Mouse (Mus musculus): ENCODE measurements around the gene Prdx2. TPM values are rescaled to one million over a fixed set of nuclear protein-coding genes. Genes with fewer than 3 reads are reported as not detected.

Prdx2 gene
- polyA plus RNA-seq, 1 experiment from 2014 or later, result 581 TPM

DNA sequence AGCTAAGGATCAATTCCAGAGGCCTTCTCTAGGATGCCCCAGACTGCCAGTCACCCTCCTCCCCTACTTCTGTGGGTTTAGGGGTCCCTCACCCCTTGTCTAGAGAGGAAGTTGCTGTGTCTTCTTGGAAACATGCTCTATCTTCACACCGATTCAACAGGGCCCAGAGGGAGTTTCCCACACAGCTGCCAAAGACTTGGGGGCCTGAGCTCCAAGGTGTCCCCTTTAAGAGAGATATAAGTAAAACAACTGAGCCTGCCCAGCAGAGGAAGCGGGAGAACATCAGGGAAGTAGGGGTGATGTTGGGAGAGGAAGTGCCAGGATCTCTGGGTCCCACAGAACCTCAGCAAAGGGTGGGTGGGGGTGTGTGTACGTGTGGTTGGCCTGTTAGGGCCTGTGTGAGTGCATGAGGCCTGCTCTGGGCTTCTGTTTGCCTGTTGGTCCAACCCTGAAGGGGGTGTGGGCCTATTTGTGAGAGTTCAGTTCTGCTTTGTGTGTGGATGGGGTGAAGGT lies 13.2 kb downstream of the Prdx2 start:
- 0 out of 2 replicates have a peak overlapping the region, but pooled peaks have one; percentile 9 for H3K4me2 ChIP-seq (replicated peaks)
- H3K36me3 ChIP-seq, result no peaks in the 10 kb centered on the region
- no peak overlapping the region for H3K4me3 ChIP-seq (replicated peaks)
- WGBS, result 71% methylated on average over 3 of the region's 3 CpGs
- H3K4me1 ChIP-seq (replicated peaks), result peaks cover 76% of the 10 kb centered on the region
- no peak overlapping the region for H3K9ac ChIP-seq
- no peaks in the 10 kb centered on the region for H3K9me3 ChIP-seq
- no peak for ATAC-seq
- 0 out of 2 replicates have a peak overlapping the region, but pooled peaks have one; percentile 90 for H3K27ac ChIP-seq
- no peaks in the 10 kb centered on the region for H3K27me3 ChIP-seq (replicated peaks)

- Histone ChIP-seq H3K9me3 (no peaks in the 10 kb centered on the region), H3K4me2 (replicated peaks) (peak overlapping the region; percentile 99), H3K9ac (peak overlapping the region; percentile 56), H3K4me3 (replicated peaks) (peak overlapping the region; percentile 51), H3K4me1 (replicated peaks) (peaks cover 66% of the 10 kb centered on the region), H3K27ac (peak overlapping the region; percentile 88), H3K36me3 (no peaks in the 10 kb centered on the region), H3K27me3 (replicated peaks) (no peaks in the 10 kb centered on the region)
- ATAC-seq, result no peak
- 4% methylated on average over 16 of the region's 16 CpGs for WGBS
These were observed 15.1 kb downstream of the Prdx2 start for GRCm38 (mm10) chr8:84984294-84985048.

- peak overlapping the region; percentile 88 for H3K27ac ChIP-seq
- no peaks in the 10 kb centered on the region for H3K36me3 ChIP-seq
- peak overlapping the region; percentile 99 for H3K4me2 ChIP-seq (replicated peaks)
- H3K9ac ChIP-seq, result peak overlapping the region; percentile 56
- peak overlapping the region; percentile 51 for H3K4me3 ChIP-seq (replicated peaks)
- ATAC-seq, result no peak
- no peaks in the 10 kb centered on the region for H3K9me3 ChIP-seq
- H3K27me3 ChIP-seq (replicated peaks), result no peaks in the 10 kb centered on the region
- H3K4me1 ChIP-seq (replicated peaks), result peaks cover 59% of the 10 kb centered on the region
- under 1% methylated on average over 23 of the region's 23 CpGs for WGBS
These were observed 15.8 kb downstream of the Prdx2 start for GRCm38 (mm10) chr8:84985049-84985683.

- H3K36me3 ChIP-seq, result no peaks in the 10 kb centered on the region
- H3K27ac ChIP-seq, result peak overlapping the region; percentile 88
- ATAC-seq, result peak; percentile 50
- H3K4me1 ChIP-seq (replicated peaks), result peaks cover 54% of the 10 kb centered on the region
- H3K27me3 ChIP-seq (replicated peaks), result no peaks in the 10 kb centered on the region
- under 1% methylated on average over 53 of the region's 53 CpGs for WGBS
- peak overlapping the region; percentile 99 for H3K4me2 ChIP-seq (replicated peaks)
- H3K4me3 ChIP-seq (replicated peaks), result peak overlapping the region; percentile 51
- peak overlapping the region; percentile 56 for H3K9ac ChIP-seq
- H3K9me3 ChIP-seq, result no peaks in the 10 kb centered on the region
These were observed 16.4 kb downstream of the Prdx2 start for GRCm38 (mm10) chr8:84985684-84986378.

GRCm38 (mm10) chr8:84986379-84986945 lies 17.1 kb downstream of the Prdx2 start:
- Histone ChIP-seq H3K4me2 (replicated peaks) (peak overlapping the region; percentile 99), H3K9ac (peak overlapping the region; percentile 56), H3K36me3 (no peaks in the 10 kb centered on the region), H3K9me3 (no peaks in the 10 kb centered on the region), H3K4me3 (replicated peaks) (peak overlapping the region; percentile 51), H3K4me1 (replicated peaks) (peaks cover 54% of the 10 kb centered on the region), H3K27me3 (replicated peaks) (no peaks in the 10 kb centered on the region), H3K27ac (peak overlapping the region; percentile 88)
- ATAC-seq, result no peak
- 32% methylated on average over 8 of the region's 8 CpGs for WGBS

DNA sequence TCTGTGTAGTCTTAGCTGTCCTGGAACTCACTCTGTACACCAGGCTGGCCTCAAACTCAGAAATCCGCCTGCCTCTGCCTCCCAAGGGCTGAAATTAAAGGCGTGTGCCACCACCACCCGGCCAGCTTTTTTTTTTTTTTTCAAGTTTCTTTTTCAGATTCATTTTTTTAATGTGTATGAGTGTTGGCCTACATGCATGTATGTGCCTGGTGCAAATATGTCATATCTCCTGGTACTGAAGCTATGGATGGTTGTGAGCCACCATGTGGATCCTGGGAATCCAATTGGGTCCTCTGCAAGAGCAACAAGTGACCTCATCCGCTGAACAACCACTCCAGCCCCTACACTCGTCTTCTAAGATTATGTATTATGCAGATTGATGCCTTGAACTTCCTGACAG lies 18.0 kb downstream of the Prdx2 start:
- H3K27me3 ChIP-seq (replicated peaks), result no peaks in the 10 kb centered on the region
- H3K4me1 ChIP-seq (replicated peaks), result peaks cover 45% of the 10 kb centered on the region
- no peaks in the 10 kb centered on the region for H3K9me3 ChIP-seq
- 78% methylated on average over 5 of the region's 5 CpGs for WGBS
- no peak overlapping the region for H3K9ac ChIP-seq
- H3K4me2 ChIP-seq (replicated peaks), result no peak overlapping the region
- peak overlapping the region; percentile 88; the same call in 1 of the 2 replicates for H3K27ac ChIP-seq
- H3K4me3 ChIP-seq (replicated peaks), result no peak overlapping the region
- no peaks in the 10 kb centered on the region for H3K36me3 ChIP-seq
- no peak for ATAC-seq

DNA sequence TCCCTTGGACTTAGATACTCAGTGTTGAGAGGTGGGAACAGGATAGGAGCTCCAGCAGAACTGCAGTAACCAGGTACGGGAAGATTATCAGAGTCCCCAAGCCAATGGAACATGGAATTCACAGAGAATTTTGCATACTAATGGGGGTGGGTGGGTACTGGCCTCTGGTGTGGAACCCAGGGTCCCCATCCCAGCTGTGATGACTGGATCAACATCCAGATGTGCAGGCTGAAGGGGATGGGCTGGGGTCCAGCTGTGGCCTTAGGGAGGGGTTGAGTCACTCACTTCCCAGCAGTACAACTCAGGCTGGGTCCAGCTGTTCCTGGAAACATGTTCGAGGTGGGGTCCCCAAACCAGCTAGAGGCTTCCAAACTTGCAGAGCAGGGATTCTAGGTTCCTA lies 18.5 kb downstream of the Prdx2 start:
- WGBS, result 64% methylated on average over 2 of the region's 2 CpGs

GRCm38 (mm10) chr8:84989311-84989731 lies 19.9 kb downstream of the Prdx2 start:
- Histone ChIP-seq H3K27me3 (replicated peaks) (no peaks in the 10 kb centered on the region), H3K27ac (peak overlapping the region; percentile 70), H3K4me2 (replicated peaks) (peak overlapping the region; percentile 83), H3K4me1 (replicated peaks) (peaks cover 35% of the 10 kb centered on the region), H3K9ac (peak overlapping the region; percentile 33; the same call in 1 of the 2 replicates), H3K4me3 (replicated peaks) (peak overlapping the region; percentile 54; the same call in 1 of the 2 replicates), H3K9me3 (no peaks in the 10 kb centered on the region), H3K36me3 (no peaks in the 10 kb centered on the region)
- WGBS, result 11% methylated on average over 15 of the region's 15 CpGs
- no peak for ATAC-seq

More for the DNA sequence above, 18.5 kb downstream of the Prdx2 start:
- Histone ChIP-seq H3K9me3 (no peaks in the 10 kb centered on the region), H3K4me3 (replicated peaks) (no peak overlapping the region), H3K36me3 (no peaks in the 10 kb centered on the region), H3K4me2 (replicated peaks) (no peak overlapping the region), H3K9ac (no peak overlapping the region), H3K27me3 (replicated peaks) (no peaks in the 10 kb centered on the region), H3K4me1 (replicated peaks) (peaks cover 41% of the 10 kb centered on the region), H3K27ac (no peak overlapping the region)
- no peak for ATAC-seq

DNA sequence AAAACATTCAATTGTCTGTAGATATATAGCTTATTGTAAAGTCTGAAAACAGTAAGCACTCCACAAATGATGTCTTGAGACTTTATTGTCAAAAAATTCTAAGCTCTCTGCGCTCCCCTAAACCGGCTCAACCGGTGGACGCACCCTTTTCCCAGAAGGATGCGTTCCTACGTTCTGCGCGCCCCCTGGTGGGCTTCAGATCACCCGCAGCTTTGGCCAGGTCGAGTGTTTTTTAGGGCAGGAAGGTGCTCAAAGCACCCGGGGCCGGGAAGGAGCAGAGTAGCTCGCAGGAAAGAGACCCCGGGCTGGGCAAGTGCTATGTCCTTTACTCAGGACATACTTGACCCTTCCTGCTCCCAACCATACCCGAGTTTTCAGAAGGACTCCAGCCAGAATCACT lies 20.4 kb downstream of the Prdx2 start:
- Histone ChIP-seq H3K9ac (peak overlapping the region; percentile 63), H3K36me3 (no peaks in the 10 kb centered on the region), H3K4me2 (replicated peaks) (peak overlapping the region; percentile 83), H3K27ac (peak overlapping the region; percentile 75), H3K4me1 (replicated peaks) (peaks cover 30% of the 10 kb centered on the region), H3K4me3 (replicated peaks) (peak overlapping the region; percentile 54), H3K27me3 (replicated peaks) (no peaks in the 10 kb centered on the region), H3K9me3 (no peaks in the 10 kb centered on the region)
- WGBS, result under 1% methylated on average over 15 of the region's 15 CpGs
- ATAC-seq, result peak; percentile 62

DNA sequence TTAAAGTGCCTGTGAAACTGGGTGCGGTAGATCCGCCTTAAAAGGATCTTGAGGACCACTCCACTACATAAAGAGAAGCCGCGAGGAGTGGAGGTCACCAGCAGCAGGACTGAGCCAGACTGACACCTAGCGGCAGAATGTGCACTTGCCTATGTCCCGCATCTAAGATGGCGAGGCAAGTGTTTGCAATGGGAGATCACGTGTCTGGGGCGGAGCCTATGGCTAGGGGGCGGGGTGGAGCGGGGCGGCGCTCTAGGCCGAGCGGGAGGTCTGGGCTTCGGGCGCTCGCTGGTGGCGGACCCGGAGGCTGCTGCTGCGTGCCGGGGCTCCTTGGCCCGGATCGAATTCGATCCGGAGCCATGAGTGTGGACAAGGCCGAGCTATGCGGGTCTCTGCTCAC lies 21.0 kb downstream of the Prdx2 start, which contains the start of gene Hook2:
Gene Hook2, plus strand, starts transcription at position 255 of the 400 bp plus-strand sequence.
- Histone ChIP-seq H3K9ac (peak within 1 kb of the TSS; percentile 63), H3K27me3 (replicated peaks) (no peaks in the 10 kb centered on the region), H3K4me3 (replicated peaks) (peak within 1 kb of the TSS; percentile 54), H3K9me3 (no peaks in the 10 kb centered on the region), H3K36me3 (no peaks in the 10 kb centered on the region), H3K4me2 (replicated peaks) (peak within 1 kb of the TSS; percentile 83), H3K4me1 (replicated peaks) (peaks cover 25% of the 10 kb centered on the region), H3K27ac (peak within 1 kb of the TSS; percentile 90)
- under 1% methylated on average over 28 of the region's 28 CpGs for WGBS
- peak; percentile 87 for ATAC-seq

- H3K9me3 ChIP-seq, result no peaks in the 10 kb centered on the region
- no peaks in the 10 kb centered on the region for H3K36me3 ChIP-seq
- H3K4me3 ChIP-seq (replicated peaks), result peak overlapping the region; percentile 54
- peak; percentile 83 for ATAC-seq
- no peaks in the 10 kb centered on the region for H3K27me3 ChIP-seq (replicated peaks)
- peak overlapping the region; percentile 58 for H3K9ac ChIP-seq
- 2% methylated on average over 15 of the region's 15 CpGs for WGBS
- H3K4me1 ChIP-seq (replicated peaks), result peaks cover 20% of the 10 kb centered on the region
- H3K27ac ChIP-seq, result peak overlapping the region; percentile 90
- H3K4me2 ChIP-seq (replicated peaks), result peak overlapping the region; percentile 83
These were observed 21.4 kb downstream of the Prdx2 start for GRCm38 (mm10) chr8:84990836-84991235.

All from intestine, embryonic 15.5 days (tissue).